ENCODE assay signal across 18 mouse cellular contexts in the genomic region with DNA sequence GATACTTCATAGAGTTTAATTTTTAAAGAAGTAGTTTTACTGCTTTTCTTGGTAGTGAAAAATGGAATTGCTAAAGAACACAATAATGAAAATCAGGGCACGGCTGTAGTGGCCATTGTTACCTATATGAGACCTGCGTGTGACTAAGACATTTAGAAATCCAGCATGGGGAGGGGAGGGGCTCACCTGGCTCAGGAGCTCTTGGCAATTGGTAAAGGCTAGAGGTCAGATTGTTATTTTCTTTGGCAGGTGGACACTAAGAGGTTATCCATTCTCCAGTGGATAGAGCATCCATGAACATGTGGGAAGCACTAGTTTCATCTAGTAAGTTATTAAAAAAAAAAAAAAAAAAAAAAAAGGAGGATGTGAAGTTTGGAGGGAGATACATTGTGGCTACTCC.
"Had no signal": no experiment of that assay in that cellular context is flagged by ENCODE, and none has a peak within 500 bp of the region (broad histone marks: within the 10 kb centered on the region; RNA-seq: fewer than 3 reads in every experiment).

No protein-coding gene starts in this region.

- H3K9ac ChIP-seq: lung, embryonic 14.5 days; neural tube, embryonic 13.5 days; neural tube, embryonic 15.5 days had no signal

- H3K27me3 ChIP-seq: neural tube, embryonic 15.5 days had no signal

- H3K4me3 ChIP-seq: midbrain, embryonic 10.5 days; myocyte; neural tube, embryonic 13.5 days; neural tube, embryonic 15.5 days had no signal

- H3K27ac ChIP-seq: midbrain, embryonic 10.5 days; neural tube, embryonic 13.5 days; neural tube, embryonic 15.5 days had no signal

- H3K4me1 ChIP-seq: midbrain, embryonic 10.5 days; neural tube, embryonic 13.5 days; neural tube, embryonic 15.5 days had no signal

- H3K9me3 ChIP-seq: midbrain, embryonic 10.5 days; neural tube, embryonic 13.5 days; neural tube, embryonic 15.5 days had no signal

- H3K36me3 ChIP-seq: midbrain, embryonic 10.5 days; neural tube, embryonic 13.5 days; neural tube, embryonic 15.5 days had no signal

- H3K4me2 ChIP-seq: lung, embryonic 14.5 days; neural tube, embryonic 13.5 days; neural tube, embryonic 15.5 days had no signal

- DNase-seq: lung, adult 18-20 months; lung, embryonic 14.5 days; lung, postnatal 10 days; lung, postnatal 4 days; midbrain, embryonic 14.5 days; retina, postnatal 1 day; right cerebral cortex, adult 18-20 months; right cerebral cortex, postnatal 25 days; right cerebral cortex, postnatal 4 days; spleen, adult 18-20 months; thymus, adult 18-20 months; thymus, postnatal 14 days; thymus, postnatal 36 days had no signal

- ATAC-seq: midbrain, embryonic 16.5 days had no signal
